In genomic region chr12:76822002-76822650, GRCm38 (mm10) we compare ENCODE assay signal across 8 mouse cellular contexts. TPM values are rescaled to one million over a fixed set of nuclear protein-coding genes. Genes with fewer than 3 reads are reported as not detected.
DNase-seq lines count a peak whose midpoint lies in the region; ATAC-seq and TF ChIP-seq lines count a peak whose summit lies in the region.

No protein-coding gene starts in this region.

- peak overlapping the region; percentile 96 for H3K4me2 ChIP-seq in forebrain, embryonic 11.5 days (ENCODE audit: low read depth, low read length, severe bottlenecking)
- peak overlapping the region; percentile 80 for H3K4me2 ChIP-seq in hindbrain, embryonic 15.5 days
- H3K4me2 ChIP-seq in neural tube, embryonic 13.5 days = peak overlapping the region; percentile 81

- peak; percentile 78 for ATAC-seq in forebrain, embryonic 11.5 days (replicated peaks; ENCODE audit: low FRiP score)
- peak; percentile 78 for ATAC-seq in hindbrain, embryonic 15.5 days (ENCODE audit: low FRiP score, low read depth)
- peak; percentile 82 for ATAC-seq in neural tube, embryonic 13.5 days (ENCODE audit: low read depth)

- H3K27me3 ChIP-seq in spleen, adult 2 months (ENCODE audit: control insufficient read depth, insufficient read depth, low read length) = peaks cover 7% of the 10 kb centered on the region
- peaks cover 20% of the 10 kb centered on the region for H3K27me3 ChIP-seq in forebrain, embryonic 11.5 days (ENCODE audit: control insufficient read depth, insufficient read depth, low read length)
- H3K27me3 ChIP-seq in hindbrain, embryonic 15.5 days = peaks cover 7% of the 10 kb centered on the region; the same call in 1 of the 2 replicates
- peaks cover 32% of the 10 kb centered on the region for H3K27me3 ChIP-seq in neural tube, embryonic 13.5 days

- H3K9me3 ChIP-seq in forebrain, embryonic 11.5 days (ENCODE audit: control insufficient read depth, low read length) = no peaks in the 10 kb centered on the region
- H3K9me3 ChIP-seq in hindbrain, embryonic 15.5 days = no peaks in the 10 kb centered on the region
- no peaks in the 10 kb centered on the region for H3K9me3 ChIP-seq in neural tube, embryonic 13.5 days

- H3K27ac ChIP-seq in spleen, adult 2 months (ENCODE audit: insufficient read depth, low read length) = no peak overlapping the region
- H3K27ac ChIP-seq in forebrain, embryonic 11.5 days (ENCODE audit: low read depth, low read length) = no peak overlapping the region
- peak overlapping the region; percentile 88 for H3K27ac ChIP-seq in hindbrain, embryonic 15.5 days (replicated peaks)
- H3K27ac ChIP-seq in neural tube, embryonic 13.5 days (replicated peaks) = peak overlapping the region; percentile 86

- TF ChIP-seq POLR2A in spleen, adult 2 months (IDR thresholded peaks at IDR 0.05; ENCODE audit: low read depth, low read length) = no peak

- H3K9ac ChIP-seq in forebrain, embryonic 11.5 days (ENCODE audit: low read length) = peak overlapping the region; percentile 74
- H3K9ac ChIP-seq in hindbrain, embryonic 15.5 days = peak overlapping the region; percentile 89
- H3K9ac ChIP-seq in neural tube, embryonic 13.5 days = peak overlapping the region; percentile 93

- no peaks in the 10 kb centered on the region for H3K36me3 ChIP-seq in spleen, adult 2 months (ENCODE audit: control insufficient read depth, insufficient read depth, low read length)
- no peaks in the 10 kb centered on the region for H3K36me3 ChIP-seq in forebrain, embryonic 11.5 days (ENCODE audit: control insufficient read depth, insufficient read depth, low read length)
- no peaks in the 10 kb centered on the region for H3K36me3 ChIP-seq in hindbrain, embryonic 15.5 days
- H3K36me3 ChIP-seq in neural tube, embryonic 13.5 days = no peaks in the 10 kb centered on the region

- H3K4me1 ChIP-seq in spleen, adult 2 months (ENCODE audit: control insufficient read depth, insufficient read depth, insufficient read length) = no peaks in the 10 kb centered on the region; the same call in 1 of the 2 replicates
- peaks cover 19% of the 10 kb centered on the region for H3K4me1 ChIP-seq in forebrain, embryonic 11.5 days (replicated peaks; ENCODE audit: control insufficient read depth, insufficient read depth, low read length)
- H3K4me1 ChIP-seq in hindbrain, embryonic 15.5 days (replicated peaks) = peaks cover 46% of the 10 kb centered on the region
- peaks cover 52% of the 10 kb centered on the region for H3K4me1 ChIP-seq in neural tube, embryonic 13.5 days (replicated peaks)

- TF ChIP-seq CTCF in spleen, adult 2 months (IDR thresholded peaks at IDR 0.05; ENCODE audit: extremely low read depth, insufficient read depth, insufficient read length, insufficient replicate concordance) = no peak

- H3K4me3 ChIP-seq in spleen, adult 2 months (ENCODE audit: extremely low read depth, insufficient read depth, insufficient read length) = peak overlapping the region; percentile 38; the same call in 1 of the 2 replicates
- H3K4me3 ChIP-seq in forebrain, embryonic 11.5 days (ENCODE audit: low read depth, low read length) = peak overlapping the region; percentile 61
- H3K4me3 ChIP-seq in hindbrain, embryonic 15.5 days = peak overlapping the region; percentile 83
- peak overlapping the region; percentile 72 for H3K4me3 ChIP-seq in neural tube, embryonic 13.5 days

- no peak for DNase-seq in spleen, adult 2 months (ENCODE audit: low read depth in 1 of 2, low spot score in 2 of 2)
- no peak for DNase-seq in spleen, postnatal 4 days (ENCODE audit: low spot score in 2 of 2)
- DNase-seq in brain, adult 2 months (ENCODE audit: low read depth, low spot score) = peak; percentile 68
- DNase-seq in forebrain, embryonic 11.5 days (ENCODE audit: low spot score) = peak; percentile 67
- DNase-seq in liver (peak; percentile 17), adipocyte (ENCODE audit: low spot score) (no peak)

- WGBS in spleen, adult 2 months = 3% methylated on average over 55 of the region's 66 CpGs
- under 1% methylated on average over 56 of the region's 66 CpGs for WGBS in forebrain, embryonic 11.5 days
- WGBS in hindbrain, embryonic 15.5 days = under 1% methylated on average over 51 of the region's 66 CpGs
- under 1% methylated on average over 61 of the region's 66 CpGs for WGBS in neural tube, embryonic 13.5 days

RNA-seq across cellular contexts. Expression of gene Rab15, which starts 0.6 kb away (rescaled TPM):
- 0.89 and 1.5 TPM in 2 replicates for polyA plus RNA-seq in spleen, adult 2 months (2012; rRNA removed)
- polyA plus RNA-seq in forebrain, embryonic 11.5 days (2014; fragmentation: Nextera tagmentation; extraction: Ambion mirVana) = 9.3 and 11.2 TPM in 2 replicates
- polyA plus RNA-seq in hindbrain, embryonic 15.5 days (2015; fragmentation: Nextera tagmentation; extraction: Ambion mirVana) = 51.8 and 52.5 TPM in 2 replicates
- 25.3 and 28.0 TPM in 2 replicates for polyA plus RNA-seq in neural tube, embryonic 13.5 days (2015; fragmentation: Nextera tagmentation; extraction: Ambion mirVana)

RNA-seq across cellular contexts. Expression of gene Gpx2, which starts 26.8 kb away (rescaled TPM):
- not detected in 2 replicates for polyA plus RNA-seq in spleen, adult 2 months (2012; rRNA removed)
- polyA plus RNA-seq in forebrain, embryonic 11.5 days (2014; fragmentation: Nextera tagmentation; extraction: Ambion mirVana) = 0.20 TPM in 1 of 2 replicates, not detected in the other
- polyA plus RNA-seq in hindbrain, embryonic 15.5 days (2015; fragmentation: Nextera tagmentation; extraction: Ambion mirVana) = 0.33 TPM in 1 of 2 replicates, not detected in the other
- polyA plus RNA-seq in neural tube, embryonic 13.5 days (2015; fragmentation: Nextera tagmentation; extraction: Ambion mirVana) = 0.10 TPM in 1 of 2 replicates, not detected in the other

RNA-seq across cellular contexts. Expression of gene Fntb, which starts 56.7 kb away (rescaled TPM):
- 18.7 and 19.8 TPM in 2 replicates for polyA plus RNA-seq in spleen, adult 2 months (2012; rRNA removed)
- 44.7 and 47.4 TPM in 2 replicates for polyA plus RNA-seq in forebrain, embryonic 11.5 days (2014; fragmentation: Nextera tagmentation; extraction: Ambion mirVana)
- 40.4 and 46.0 TPM in 2 replicates for polyA plus RNA-seq in hindbrain, embryonic 15.5 days (2015; fragmentation: Nextera tagmentation; extraction: Ambion mirVana)
- polyA plus RNA-seq in neural tube, embryonic 13.5 days (2015; fragmentation: Nextera tagmentation; extraction: Ambion mirVana) = 39.7 and 39.9 TPM in 2 replicates

RNA-seq across cellular contexts. Expression of gene Churc1, which starts 56.8 kb away (rescaled TPM):
- 15.5 and 25.6 TPM in 2 replicates for polyA plus RNA-seq in spleen, adult 2 months (2012; rRNA removed)
- polyA plus RNA-seq in forebrain, embryonic 11.5 days (2014; fragmentation: Nextera tagmentation; extraction: Ambion mirVana) = 88.7 and 91.3 TPM in 2 replicates
- polyA plus RNA-seq in hindbrain, embryonic 15.5 days (2015; fragmentation: Nextera tagmentation; extraction: Ambion mirVana) = 134 and 149 TPM in 2 replicates
- polyA plus RNA-seq in neural tube, embryonic 13.5 days (2015; fragmentation: Nextera tagmentation; extraction: Ambion mirVana) = 145 and 158 TPM in 2 replicates

Comparison
In these comparisons a context has a peak if more than half of its experiments do, and no peak if none do; other contexts are left out.
1. DNase-seq: peak in brain, adult 2 months (single experiment), forebrain, embryonic 11.5 days (single experiment) and liver (single experiment); none in spleen, adult 2 months (0 of 2), spleen, postnatal 4 days (0 of 2) and adipocyte (single experiment).
2. H3K27ac ChIP-seq: peak in hindbrain, embryonic 15.5 days (single experiment) and neural tube, embryonic 13.5 days (single experiment); none in spleen, adult 2 months (single experiment) and forebrain, embryonic 11.5 days (single experiment).
3. Peak in every context shown above with its lines, with median percentiles within 50 percentile points of each other: H3K4me3 ChIP-seq, ATAC-seq, H3K4me2 ChIP-seq and H3K9ac ChIP-seq.